In the genomic region with DNA sequence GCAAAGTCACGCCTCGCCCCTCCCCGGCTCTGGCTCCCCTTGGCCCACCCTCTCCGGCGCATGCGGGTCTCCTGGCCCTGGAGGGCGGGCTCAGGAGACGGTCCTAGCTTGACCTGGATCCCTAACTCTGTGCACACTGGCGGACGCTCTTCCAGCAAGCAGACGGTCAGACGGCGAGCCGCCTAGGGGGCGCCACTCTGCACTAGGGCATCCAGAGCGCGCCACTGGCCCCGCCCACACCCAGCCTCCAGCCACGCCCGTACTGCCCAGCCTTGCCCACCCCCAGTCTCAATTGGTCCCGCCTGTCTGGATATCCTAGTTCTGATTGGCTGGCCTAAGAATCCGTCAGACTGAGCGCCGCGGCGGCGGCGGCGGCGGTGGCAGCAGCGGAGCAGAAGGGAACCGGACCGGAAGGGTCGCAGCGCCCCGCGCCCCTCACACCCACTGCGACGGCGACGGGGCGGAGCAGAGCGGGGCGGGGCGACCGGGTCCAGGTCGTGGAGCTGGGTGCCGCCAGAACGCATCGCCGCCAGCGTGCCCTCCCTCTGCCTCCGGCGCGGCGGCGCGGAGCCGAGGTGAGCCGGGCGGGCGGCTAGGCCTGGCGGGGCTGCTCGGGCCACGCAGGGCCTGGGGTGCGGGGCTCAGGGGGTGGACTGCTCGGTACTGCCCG, we compare ENCODE assay signal across 1 mouse cellular context.
TF ChIP-seq lines count a peak whose summit lies in the region.

A gene (plus strand): TSS at position 351 of the 670 bp plus-strand sequence.

TF ChIP-seq in MEL, 35 proteins besides CTCF, POLR2A, EP300 and RAD21 (continued from another document):
- no peak for TF ChIP-seq MAFK (IDR thresholded peaks at IDR 0.05; ENCODE audit: borderline replicate concordance, low read depth, low read length)
- no peak for TF ChIP-seq USF2 (IDR thresholded peaks at IDR 0.05; ENCODE audit: borderline replicate concordance in 1 of 2, insufficient read depth in 1 of 2, low read depth in 1 of 2, low read length in 2 of 2)
- TF ChIP-seq ZKSCAN1 (IDR thresholded peaks at IDR 0.05; ENCODE audit: low read depth, low read length) = no peak
- no peak for TF ChIP-seq E2F4 (IDR thresholded peaks at IDR 0.05; ENCODE audit: borderline replicate concordance, low read depth, low read length)
- TF ChIP-seq TAL1 (IDR thresholded peaks at IDR 0.05; ENCODE audit: low read length) = no peak
- TF ChIP-seq NELFE (IDR thresholded peaks at IDR 0.05; ENCODE audit: low read depth, low read length) = peak; percentile 72
- TF ChIP-seq ETS1 (IDR thresholded peaks at IDR 0.05; ENCODE audit: low read depth, low read length) = peak; percentile 32; the same call in 1 of the 2 replicates
- no peak for TF ChIP-seq UBTF (IDR thresholded peaks at IDR 0.05; ENCODE audit: borderline replicate concordance, insufficient read depth, low read depth, low read length)
- TF ChIP-seq ZNF384 (IDR thresholded peaks at IDR 0.05; ENCODE audit: low read depth, low read length) = no peak
- no peak for TF ChIP-seq JUND (IDR thresholded peaks at IDR 0.05; ENCODE audit: low read depth, low read length)
- no peak for TF ChIP-seq MYB (IDR thresholded peaks at IDR 0.05; ENCODE audit: low read depth, low read length)
- no peak for TF ChIP-seq GABPA (IDR thresholded peaks at IDR 0.05; ENCODE audit: low read depth, low read length)
